Mouse (Mus musculus) kidney, postnatal 4 days (tissue): ENCODE data around the gene Ifi211.
"Not testable (repeated sequence)": the region's sequence is repeated elsewhere in the genome, so short reads cannot be mapped to it uniquely, and the experiment has no call there.

Experiments
- DNase-seq, 2 experiments: peaks; one replicate each; pipeline ENCODE4 v3.0.0; 2021; ENCODE audit warnings: mixed read lengths in 2 of 2

Gene Ifi211

GRCm38 (mm10) chr1:173879225-173879987, 33.4 kb downstream of the Ifi211 start:
- not testable (repeated sequence) for DNase-seq

GRCm38 (mm10) chr1:173878264-173878663, 34.6 kb downstream of the Ifi211 start:
- not testable (repeated sequence) for DNase-seq

GRCm38 (mm10) chr1:173877125-173877524, 35.7 kb downstream of the Ifi211 start:
- not testable (repeated sequence) for DNase-seq

- not testable (repeated sequence) for DNase-seq
These were observed 44.3 kb downstream of the Ifi211 start for GRCm38 (mm10) chr1:173868586-173868985.

- DNase-seq = no peak
These were observed 46.3 kb downstream of the Ifi211 start for GRCm38 (mm10) chr1:173866504-173866903.

- peak in 1 of 2 experiments; percentile 9 for DNase-seq
These were observed 59.1 kb downstream of the Ifi211 start for GRCm38 (mm10) chr1:173853711-173854110.

GRCm38 (mm10) chr1:173852853-173853252, 60.0 kb downstream of the Ifi211 start:
- not testable (repeated sequence) for DNase-seq
